Mouse (Mus musculus) forebrain, embryonic 11.5 days (tissue): ENCODE results near the gene Flrt2. TPM values are rescaled to one million over a fixed set of nuclear protein-coding genes. Genes with fewer than 3 reads are reported as not detected.

Experiments used
- ATAC-seq: fragments of 200-750 bp; cut with Nextera tagmentation; replicated peaks from 2 replicates; pipeline ENCODE4 v1.8.0; 2017; ENCODE audit warnings: moderate TSS enrichment; ENCODE audit not compliant: low FRiP score
- DNase-seq: peaks from one replicate; pipeline ENCODE4 v3.0.0-alpha.2; 2017; ENCODE audit warnings: low spot score
- H3K27ac ChIP-seq: fragments of 300-500 bp; sonication (generic); 2 replicates; pipeline ENCODE4 v1.5.1; 2014; ENCODE audit warnings: low read depth, low read length
- H3K27me3 ChIP-seq: fragments of 300-500 bp; sonication (generic); 2 replicates; pipeline ENCODE4 v1.6.1; 2014; ENCODE audit warnings: mild to moderate bottlenecking, low read length, mixed read lengths; ENCODE audit not compliant: control insufficient read depth, insufficient read depth
- H3K36me3 ChIP-seq: fragments of 300-500 bp; sonication (generic); 2 replicates; pipeline ENCODE4 v1.6.1; 2014; ENCODE audit warnings: mild to moderate bottlenecking, low read length, moderate library complexity, mixed read lengths; ENCODE audit not compliant: control insufficient read depth, insufficient read depth
- H3K4me1 ChIP-seq: fragments of 300-500 bp; sonication (generic); replicated peaks from 2 replicates; pipeline ENCODE4 v1.6.1; 2014; ENCODE audit warnings: low read length, mixed read lengths; ENCODE audit not compliant: control insufficient read depth, insufficient read depth
- H3K4me2 ChIP-seq: fragments of 300-500 bp; sonication (generic); 2 replicates; pipeline ENCODE4 v1.6.1; 2014; ENCODE audit warnings: low read depth, mild to moderate bottlenecking, low read length, moderate library complexity, mixed read lengths; ENCODE audit not compliant: severe bottlenecking
- H3K4me3 ChIP-seq: fragments of 300-500 bp; sonication (generic); 2 replicates; pipeline ENCODE4 v1.5.1; 2014; ENCODE audit warnings: low read depth, low read length
- H3K9ac ChIP-seq: fragments of 300-500 bp; sonication (generic); 2 replicates; pipeline ENCODE4 v1.6.1; 2014; ENCODE audit warnings: low read length
- H3K9me3 ChIP-seq: fragments of 300-500 bp; sonication (generic); 2 replicates; pipeline ENCODE4 v1.6.1; 2016; ENCODE audit warnings: low read length, mixed read lengths; ENCODE audit not compliant: control insufficient read depth
- WGBS: fragments of 180-500 bp; shearing (Covaris S2); extraction: QIAGEN DNeasy Blood & Tissue Kit; methylation state at CpG from one replicate; pipeline ENCODE4 v1.1.7; 2014; 5-methylcytosine and 5-hydroxymethylcytosine counted together
- polyA plus RNA-seq: library from polyadenylated mRNA; unstranded; fragments of >200 nt; fragmentation: Nextera tagmentation; extraction: Ambion mirVana; gene quantifications from 2 replicates; pipeline ENCODE4 v1.2.1, GENCODE M21; 2014

Gene Flrt2
- polyA plus RNA-seq, 1 experiment from 2014 or later = 19.3 TPM

- Histone ChIP-seq H3K27me3 (no peaks in the 10 kb centered on the region), H3K9ac (no peak overlapping the region), H3K4me2 (no peak overlapping the region), H3K4me1 (no peaks in the 10 kb centered on the region), H3K36me3 (no peaks in the 10 kb centered on the region), H3K27ac (no peak overlapping the region), H3K4me3 (no peak overlapping the region), H3K9me3 (no peaks in the 10 kb centered on the region)
- 79% methylated on average over 1 of the region's 1 CpGs for WGBS
- no peak for ATAC-seq
- no peak for DNase-seq
Measured at GRCm38 (mm10) chr12:95790146-95790545, 98.1 kb downstream of the Flrt2 start.

- ATAC-seq (no peak), DNase-seq (no peak)
- H3K27me3 ChIP-seq = no peaks in the 10 kb centered on the region
- no peak overlapping the region for H3K4me2 ChIP-seq
- H3K4me1 ChIP-seq = no peaks in the 10 kb centered on the region
- no peak overlapping the region for H3K4me3 ChIP-seq
- H3K9ac ChIP-seq = no peak overlapping the region
- no peak overlapping the region for H3K27ac ChIP-seq
- H3K9me3 ChIP-seq = no peaks in the 10 kb centered on the region
- H3K36me3 ChIP-seq = no peaks in the 10 kb centered on the region
Measured at GRCm38 (mm10) chr12:95816660-95817059, 124.6 kb downstream of the Flrt2 start.
